Mouse (Mus musculus) midbrain, embryonic 14.5 days (tissue): Measurements from ENCODE around the gene Rassf5. TPM values are rescaled to one million over a fixed set of nuclear protein-coding genes. Genes with fewer than 3 reads are reported as not detected.

Experiments used
- ATAC-seq: fragments of 200-750 bp; cut with Nextera tagmentation; 2 replicates; pipeline ENCODE4 v1.8.0; 2017; ENCODE audit warnings: moderate number of reproducible peaks, moderate library complexity; ENCODE audit not compliant: low FRiP score, low TSS enrichment
- DNase-seq: peaks from one replicate; pipeline ENCODE4 v3.0.0-alpha.2; 2015
- H3K27ac ChIP-seq: fragments of 300-500 bp; sonication (generic); replicated peaks from 2 replicates; pipeline ENCODE4 v1.5.1; 2014; ENCODE audit warnings: mild to moderate bottlenecking, low read depth, low read length, moderate library complexity
- H3K27me3 ChIP-seq: fragments of 300-500 bp; sonication (generic); 2 replicates; pipeline ENCODE4 v1.6.1; 2014; ENCODE audit warnings: low read length, control low read depth, mixed read lengths; ENCODE audit not compliant: control insufficient read depth, insufficient read depth
- H3K36me3 ChIP-seq: fragments of 300-500 bp; sonication (generic); 2 replicates; pipeline ENCODE4 v1.6.1; 2014; ENCODE audit warnings: low read length, control low read depth; ENCODE audit not compliant: control insufficient read depth, insufficient read depth
- H3K4me1 ChIP-seq: fragments of 300-500 bp; sonication (generic); 2 replicates; pipeline ENCODE4 v1.6.1; 2014; ENCODE audit warnings: mild to moderate bottlenecking, antibody characterized with exemption, low read length, control low read depth; ENCODE audit not compliant: control insufficient read depth, insufficient read depth
- H3K4me2 ChIP-seq: fragments of 300-500 bp; sonication (generic); 2 replicates; pipeline ENCODE4 v1.6.1; 2014; ENCODE audit warnings: mild to moderate bottlenecking, low read length, moderate library complexity
- H3K4me3 ChIP-seq: fragments of 300-500 bp; sonication (generic); replicated peaks from 2 replicates; pipeline ENCODE4 v1.5.1; 2014; ENCODE audit warnings: low read depth, low read length
- H3K9ac ChIP-seq: fragments of 300-500 bp; sonication (generic); replicated peaks from 2 replicates; pipeline ENCODE4 v1.6.1; 2014; ENCODE audit warnings: mild to moderate bottlenecking, low read length, moderate library complexity
- H3K9me3 ChIP-seq: fragments of 300-500 bp; sonication (generic); 2 replicates; pipeline ENCODE4 v1.6.1; 2016; ENCODE audit warnings: low read length, control low read depth, mixed read lengths; ENCODE audit not compliant: control insufficient read depth
- WGBS: fragments of 180-500 bp; shearing (Covaris S2); extraction: QIAGEN DNeasy Blood & Tissue Kit; methylation state at CpG from one replicate; pipeline ENCODE4 v1.1.7; 2014; 5-methylcytosine and 5-hydroxymethylcytosine counted together
- polyA plus RNA-seq: library from polyadenylated mRNA; unstranded; fragments of >200 nt; fragmentation: Nextera tagmentation; extraction: Ambion mirVana; gene quantifications from 2 replicates; pipeline ENCODE4 v1.2.1, GENCODE M21; 2014

Rassf5 gene
- polyA plus RNA-seq, 1 experiment from 2014 or later, result 3.0 TPM

GRCm38 (mm10) chr1:131184253-131184955 is 60.7 kb downstream of the Rassf5 start:
- ATAC-seq (no peak), DNase-seq (no peak)
- WGBS, result 89% methylated on average over 9 of the region's 9 CpGs
- no peaks in the 10 kb centered on the region for H3K9me3 ChIP-seq
- H3K4me2 ChIP-seq, result no peak overlapping the region
- no peak overlapping the region for H3K9ac ChIP-seq
- no peaks in the 10 kb centered on the region for H3K27me3 ChIP-seq
- peaks cover 14% of the 10 kb centered on the region for H3K36me3 ChIP-seq
- H3K4me3 ChIP-seq, result no peak overlapping the region
- no peaks in the 10 kb centered on the region for H3K4me1 ChIP-seq
- no peak overlapping the region for H3K27ac ChIP-seq

GRCm38 (mm10) chr1:131183201-131183600 is 61.9 kb downstream of the Rassf5 start:
- ATAC-seq (no peak), DNase-seq (no peak)
- no peaks in the 10 kb centered on the region for H3K9me3 ChIP-seq
- no peaks in the 10 kb centered on the region for H3K27me3 ChIP-seq
- no peak overlapping the region for H3K4me3 ChIP-seq
- H3K36me3 ChIP-seq, result peaks cover 17% of the 10 kb centered on the region
- no peak overlapping the region for H3K27ac ChIP-seq
- H3K9ac ChIP-seq, result no peak overlapping the region
- H3K4me1 ChIP-seq, result no peaks in the 10 kb centered on the region
- WGBS, result 88% methylated on average over 7 of the region's 7 CpGs
- no peak overlapping the region for H3K4me2 ChIP-seq

- Histone ChIP-seq H3K9ac (no peak overlapping the region), H3K27ac (no peak overlapping the region), H3K27me3 (no peaks in the 10 kb centered on the region), H3K36me3 (peaks cover 30% of the 10 kb centered on the region), H3K4me1 (no peaks in the 10 kb centered on the region), H3K4me2 (no peak overlapping the region), H3K9me3 (no peaks in the 10 kb centered on the region), H3K4me3 (no peak overlapping the region)
- peak; percentile 24; the same call in 1 of the 2 replicates for ATAC-seq
- DNase-seq, result peak; percentile 90
- WGBS, result 63% methylated on average over 9 of the region's 9 CpGs
Observed at GRCm38 (mm10) chr1:131181642-131182527, 63.2 kb downstream of the Rassf5 start.

GRCm38 (mm10) chr1:131180386-131180785 is 64.7 kb downstream of the Rassf5 start:
- Histone ChIP-seq H3K36me3 (peaks cover 45% of the 10 kb centered on the region), H3K27ac (no peak overlapping the region), H3K9me3 (no peaks in the 10 kb centered on the region), H3K4me2 (no peak overlapping the region), H3K9ac (no peak overlapping the region), H3K27me3 (no peaks in the 10 kb centered on the region), H3K4me3 (no peak overlapping the region), H3K4me1 (no peaks in the 10 kb centered on the region)
- WGBS, result 97% methylated on average over 7 of the region's 7 CpGs
- ATAC-seq, result no peak
- DNase-seq, result no peak

- no peak for ATAC-seq
- Histone ChIP-seq H3K4me3 (no peak overlapping the region), H3K27me3 (no peaks in the 10 kb centered on the region), H3K27ac (no peak overlapping the region), H3K4me1 (no peaks in the 10 kb centered on the region), H3K4me2 (no peak overlapping the region), H3K36me3 (peaks cover 67% of the 10 kb centered on the region), H3K9ac (no peak overlapping the region), H3K9me3 (no peaks in the 10 kb centered on the region)
- 92% methylated on average over 5 of the region's 5 CpGs for WGBS
- DNase-seq, result no peak
Observed at GRCm38 (mm10) chr1:131178083-131178482, 67.0 kb downstream of the Rassf5 start.

- 92% methylated on average over 4 of the region's 4 CpGs for WGBS
Observed at GRCm38 (mm10) chr1:131177249-131177648, 67.8 kb downstream of the Rassf5 start.

GRCm38 (mm10) chr1:131175819-131176218 is 69.2 kb downstream of the Rassf5 start:
- Histone ChIP-seq H3K36me3 (peaks cover 86% of the 10 kb centered on the region), H3K4me2 (no peak overlapping the region), H3K9ac (no peak overlapping the region), H3K4me3 (no peak overlapping the region), H3K27me3 (no peaks in the 10 kb centered on the region), H3K27ac (no peak overlapping the region), H3K9me3 (no peaks in the 10 kb centered on the region), H3K4me1 (no peaks in the 10 kb centered on the region)
- ATAC-seq (no peak), DNase-seq (no peak)
- WGBS, result 93% methylated on average over 8 of the region's 8 CpGs

More at GRCm38 (mm10) chr1:131177249-131177648, 67.8 kb downstream of the Rassf5 start:
- no peak overlapping the region for H3K9ac ChIP-seq
- no peak overlapping the region for H3K4me2 ChIP-seq
- no peaks in the 10 kb centered on the region for H3K4me1 ChIP-seq
- no peaks in the 10 kb centered on the region for H3K9me3 ChIP-seq
- no peak overlapping the region for H3K27ac ChIP-seq
- H3K36me3 ChIP-seq, result peaks cover 75% of the 10 kb centered on the region
- DNase-seq (no peak), ATAC-seq (no peak)
- H3K4me3 ChIP-seq, result no peak overlapping the region
- H3K27me3 ChIP-seq, result no peaks in the 10 kb centered on the region

- H3K27ac ChIP-seq, result no peak overlapping the region
- peaks cover 90% of the 10 kb centered on the region for H3K36me3 ChIP-seq
- no peak overlapping the region for H3K9ac ChIP-seq
- 100% methylated on average over 1 of the region's 1 CpGs for WGBS
- H3K27me3 ChIP-seq, result no peaks in the 10 kb centered on the region
- H3K4me3 ChIP-seq, result no peak overlapping the region
- ATAC-seq (no peak), DNase-seq (no peak)
- H3K4me2 ChIP-seq, result no peak overlapping the region
- H3K9me3 ChIP-seq, result no peaks in the 10 kb centered on the region
- H3K4me1 ChIP-seq, result no peaks in the 10 kb centered on the region
Observed at GRCm38 (mm10) chr1:131175189-131175588, 69.9 kb downstream of the Rassf5 start.
